Mouse (Mus musculus): ENCODE measurements around the gene B430306N03Rik. TPM values are rescaled to one million over a fixed set of nuclear protein-coding genes. Genes with fewer than 3 reads are reported as not detected.
A peak's percentile ranks its signal among the peaks of the same experiment; 100 is the strongest.
"Not testable (repeated sequence)": the region's sequence is repeated elsewhere in the genome, so short reads cannot be mapped to it uniquely, and the experiment has no call there.

Gene B430306N03Rik
- polyA plus RNA-seq (2017; shearing (Covaris generic)), result 1 to 10 TPM in 1 of 2 experiments, under 1 TPM in 1; 0.60 to 1.2 TPM

DNA sequence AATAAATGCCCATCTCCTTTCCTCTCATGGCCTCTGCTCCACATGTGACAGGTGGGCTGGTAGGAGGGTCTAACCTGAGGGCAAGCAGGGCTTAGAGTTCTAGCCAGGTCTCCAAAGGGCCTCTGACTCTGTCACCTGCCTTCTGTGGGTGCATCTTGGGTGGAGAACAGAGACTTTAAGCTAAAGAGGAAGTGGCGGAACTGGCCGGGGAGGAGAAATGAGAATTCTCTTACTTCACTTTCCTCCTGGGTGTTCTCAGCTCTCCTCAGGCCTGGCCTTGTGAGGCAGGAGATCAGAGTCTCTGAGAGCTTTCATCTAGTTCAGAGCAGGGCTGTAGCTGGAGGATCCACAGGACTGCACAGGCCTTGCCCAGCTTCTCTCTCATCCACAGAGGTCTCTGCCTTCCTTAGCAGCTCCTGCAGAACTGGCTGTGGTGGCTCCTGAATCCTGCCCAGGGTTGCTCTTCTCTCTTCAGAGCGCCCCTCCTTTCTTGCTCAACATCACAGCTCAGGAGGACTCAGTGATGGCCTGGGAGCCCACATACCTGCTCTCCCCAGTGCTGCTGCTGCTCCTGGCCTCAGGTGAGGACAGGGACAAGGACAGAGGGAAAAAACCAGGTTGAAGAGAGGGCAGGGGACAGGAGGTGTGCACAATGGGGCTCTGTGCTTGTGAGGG is at the start of gene B430306N03Rik:
Gene B430306N03Rik (plus strand): TSS at position 237 of the 675 bp plus-strand sequence.
- ATAC-seq, result not testable (repeated sequence)

- no peak for ATAC-seq
Measured at GRCm38 (mm10) chr17:48266610-48267304, 49.2 kb upstream of the B430306N03Rik start.

- no peak for ATAC-seq
Measured at GRCm38 (mm10) chr17:48267591-48267990, 48.4 kb upstream of the B430306N03Rik start.

- ATAC-seq, result no peak
Measured at GRCm38 (mm10) chr17:48268276-48268675, 47.7 kb upstream of the B430306N03Rik start.

GRCm38 (mm10) chr17:48269833-48270232 is 46.1 kb upstream of the B430306N03Rik start:
- ATAC-seq, result no peak

DNA sequence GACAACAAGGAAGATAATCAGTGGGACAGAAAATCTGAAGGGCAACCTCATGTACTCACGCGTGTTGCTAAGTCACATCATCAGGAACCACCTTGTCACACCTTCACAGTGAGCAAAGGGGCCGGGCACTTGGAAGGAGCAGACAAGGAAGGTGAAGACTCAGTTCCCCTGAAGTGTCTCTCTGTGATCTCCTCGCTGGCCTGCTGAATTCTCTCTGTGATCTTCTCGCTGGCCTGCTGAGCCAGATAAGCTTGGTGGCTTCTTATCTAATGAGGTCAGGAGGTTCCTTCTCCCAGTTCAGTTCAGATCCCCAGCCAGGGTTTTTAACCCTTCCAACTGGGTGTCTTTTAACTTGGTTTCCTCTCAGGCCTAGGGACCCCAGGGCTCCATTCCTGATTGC is 43.8 kb upstream of the B430306N03Rik start:
- no peak for ATAC-seq

DNA sequence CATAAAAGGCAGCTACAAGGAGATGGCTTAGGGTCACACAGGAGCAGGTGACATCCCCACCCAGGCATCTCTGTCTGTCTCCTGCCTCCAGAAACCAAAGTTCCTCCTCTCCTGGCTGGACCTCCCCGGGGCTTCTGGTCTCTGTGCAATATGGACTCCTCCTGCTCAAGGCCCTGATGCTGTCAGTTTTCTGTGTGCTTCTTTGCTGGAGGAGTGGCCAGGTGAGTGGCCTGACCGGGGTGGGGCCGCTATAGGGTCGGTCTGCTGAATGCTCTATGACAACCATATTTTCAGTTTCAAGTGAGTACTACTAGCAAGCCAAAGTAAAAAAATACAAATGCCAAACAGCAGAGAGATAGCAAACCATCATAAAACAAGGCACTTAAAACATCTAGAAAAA is 43.3 kb upstream of the B430306N03Rik start:
- ATAC-seq, result no peak

DNA sequence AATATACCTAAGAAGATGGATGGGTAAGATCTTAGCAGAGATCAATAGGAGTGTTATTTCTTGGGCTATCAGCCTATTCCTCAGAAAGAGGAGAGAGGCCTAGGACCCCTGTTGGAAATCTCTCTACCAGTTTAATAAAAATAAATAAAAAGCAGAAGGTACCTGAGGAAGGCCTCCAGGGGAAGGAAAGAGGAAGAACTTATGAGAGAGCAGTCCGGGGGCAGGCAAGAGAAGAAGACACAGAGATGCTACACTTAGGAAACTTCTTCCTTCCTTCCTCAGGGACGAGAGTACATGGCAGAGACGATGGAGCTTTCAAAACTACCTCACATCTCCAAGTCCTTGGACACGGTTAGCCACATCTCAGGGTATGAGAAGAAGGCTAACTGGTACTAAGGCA is 41.8 kb upstream of the B430306N03Rik start:
- no peak for ATAC-seq

- ATAC-seq, result no peak
Measured at GRCm38 (mm10) chr17:48274885-48275284, 41.1 kb upstream of the B430306N03Rik start.

- ATAC-seq, result no peak
Measured at GRCm38 (mm10) chr17:48275736-48276135, 40.2 kb upstream of the B430306N03Rik start.

DNA sequence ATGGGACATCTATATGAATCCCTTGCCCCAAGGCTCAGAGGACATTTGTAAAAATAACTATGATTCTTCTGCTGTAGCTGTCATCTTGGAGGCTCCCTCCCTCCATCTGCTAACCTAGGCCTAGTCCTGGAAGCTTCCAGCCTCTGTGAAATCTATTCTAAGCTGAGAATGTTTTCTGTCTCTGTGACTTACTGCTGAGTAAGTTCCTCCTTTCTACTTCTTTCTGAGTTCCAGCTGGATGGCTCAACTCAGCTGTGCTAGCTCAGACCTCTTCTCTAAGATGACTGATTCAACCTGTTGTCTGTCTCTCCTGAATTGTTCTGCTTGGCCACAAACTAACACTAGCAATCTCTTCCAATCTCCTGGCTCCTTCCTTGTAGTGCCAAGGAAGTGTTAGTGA is 37.6 kb upstream of the B430306N03Rik start:
- no peak for ATAC-seq

- ATAC-seq, result no peak
Measured at GRCm38 (mm10) chr17:48279002-48279401, 36.9 kb upstream of the B430306N03Rik start.

- ATAC-seq, result no peak
Measured at GRCm38 (mm10) chr17:48280943-48281738, 34.8 kb upstream of the B430306N03Rik start.

- no peak for ATAC-seq
Measured at GRCm38 (mm10) chr17:48281739-48282085, 34.2 kb upstream of the B430306N03Rik start.

DNA sequence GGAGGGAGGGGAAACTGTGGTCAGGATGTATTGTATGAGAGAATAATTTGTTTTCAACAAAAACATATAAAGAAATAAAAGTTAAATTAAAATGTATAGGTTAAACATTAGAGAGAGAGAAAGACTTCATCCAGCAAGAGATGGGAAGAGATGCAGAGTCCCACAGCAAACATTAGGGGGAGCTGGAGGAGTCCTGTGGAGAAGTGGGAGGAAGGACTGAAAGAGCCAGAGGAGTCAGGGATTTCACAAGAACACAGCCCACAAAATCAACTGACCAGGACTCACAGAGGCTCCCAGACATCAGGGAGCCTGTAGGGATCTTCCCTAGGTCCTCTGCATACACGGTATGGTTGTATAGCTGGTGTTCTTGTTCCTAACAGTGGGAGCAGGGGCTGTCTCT is 29.2 kb upstream of the B430306N03Rik start:
- ATAC-seq, result no peak

GRCm38 (mm10) chr17:48287276-48287675 is 28.7 kb upstream of the B430306N03Rik start:
- ATAC-seq, result no peak

- ATAC-seq, result peak; percentile 68
Measured at GRCm38 (mm10) chr17:48293500-48294194, 22.3 kb upstream of the B430306N03Rik start.

DNA sequence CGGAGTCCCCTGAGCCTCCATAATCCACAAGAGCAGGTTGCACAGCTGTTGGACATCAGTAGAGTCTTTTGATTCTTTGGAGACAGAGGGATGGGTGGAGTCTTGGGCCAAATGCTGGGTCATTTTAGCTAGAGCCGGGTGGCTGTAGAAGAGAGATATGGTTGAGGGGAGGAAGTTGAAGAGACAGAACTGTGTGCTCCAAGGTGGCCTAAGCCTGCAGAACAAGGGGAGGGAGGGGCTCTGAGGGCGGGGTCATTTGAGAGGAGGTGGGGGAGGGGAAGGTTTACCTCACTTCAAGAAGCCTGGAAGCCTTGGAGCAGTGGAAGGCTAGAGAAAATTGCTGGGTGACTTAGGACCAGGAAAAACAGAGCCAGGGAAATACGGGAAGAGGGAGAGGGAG is 16.7 kb upstream of the B430306N03Rik start, which contains the start of gene Treml2:
Gene Treml2 (plus strand): TSS at position 296 of the 400 bp plus-strand sequence.
- no peak for ATAC-seq

- ATAC-seq, result peak; percentile 10
Measured at GRCm38 (mm10) chr17:48299756-48300155, 16.2 kb upstream of the B430306N03Rik start.

DNA sequence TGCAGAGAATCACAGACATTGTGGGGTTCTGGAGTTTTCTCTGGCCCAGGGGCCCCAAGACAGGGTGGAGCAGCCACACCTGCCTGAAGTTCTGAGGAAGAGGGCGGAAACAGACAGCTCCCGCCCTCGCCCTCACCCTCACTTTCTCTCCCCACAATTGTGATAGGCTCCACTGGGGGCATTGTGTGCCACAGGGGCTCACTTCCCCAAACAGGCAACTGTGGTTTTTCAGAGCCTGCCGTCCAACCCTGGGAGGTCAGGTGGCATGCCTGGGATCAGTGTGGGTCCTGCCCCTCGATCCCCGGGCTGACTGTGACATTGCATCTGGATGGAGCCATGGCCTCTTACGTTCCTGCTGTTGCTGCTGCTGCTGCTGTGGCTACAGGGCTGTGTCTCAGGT is 15.7 kb upstream of the B430306N03Rik start:
- peak; percentile 64 for ATAC-seq

- peak; percentile 75 for ATAC-seq
Measured at GRCm38 (mm10) chr17:48300861-48301260, 15.1 kb upstream of the B430306N03Rik start.

DNA sequence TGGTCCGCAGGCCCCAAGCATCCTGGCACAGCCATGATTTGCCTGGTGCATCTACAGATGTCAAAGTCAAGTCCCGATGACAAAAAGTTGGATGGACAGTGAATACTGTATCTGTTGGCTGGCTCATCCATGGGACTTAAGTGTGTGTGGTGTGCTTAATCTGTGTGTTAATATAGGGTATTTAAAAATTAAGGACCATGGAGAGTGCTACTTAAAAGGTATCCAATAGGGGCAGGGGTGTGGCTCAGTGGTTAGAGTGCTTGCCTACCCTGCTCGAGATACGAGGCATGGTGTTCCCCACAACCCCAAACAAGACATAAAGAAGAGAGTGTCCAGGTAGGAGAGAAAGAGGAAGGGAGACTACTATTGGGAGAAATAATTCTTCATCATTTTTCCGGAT is 14.1 kb upstream of the B430306N03Rik start:
- ATAC-seq, result no peak

- ATAC-seq, result no peak
Measured at GRCm38 (mm10) chr17:48312124-48312523, 3.8 kb upstream of the B430306N03Rik start.

All from activated CD4-positive, CD25-positive, alpha-beta regulatory T cell, adult 4 months (primary cell).